Mouse (Mus musculus): ENCODE data around the gene Inpp4a. TPM values are rescaled to one million over a fixed set of nuclear protein-coding genes. Genes with fewer than 3 reads are reported as not detected.

Inpp4a gene
- total and polyA plus RNA-seq, 3 experiments, result 1.5 to 7.0 (median 4.0) TPM

DNA sequence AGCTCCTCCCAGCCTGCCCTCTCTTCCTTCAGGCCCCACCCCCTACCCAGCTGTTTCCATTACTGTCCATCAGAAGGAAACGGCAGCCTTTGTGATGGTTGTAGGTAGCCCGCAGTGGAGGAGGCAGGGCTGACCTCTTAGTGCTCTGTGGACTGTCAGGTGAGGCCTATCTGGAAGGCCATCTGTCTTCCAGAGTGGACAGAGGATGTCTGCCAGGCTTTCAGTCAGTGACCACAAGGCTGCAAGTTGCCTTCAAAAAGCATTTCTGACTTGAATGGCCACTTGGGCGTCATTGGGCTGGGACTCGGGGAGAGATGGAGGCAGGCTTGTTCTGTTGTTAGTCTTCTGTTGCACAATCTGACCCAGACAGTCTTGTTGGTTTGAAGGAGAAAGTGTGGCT is 79.9 kb downstream of the Inpp4a start:
- H3K36me3 ChIP-seq (replicated peaks in 1 of 2; ENCODE audit: control insufficient read depth in 1 of 2, insufficient read depth in 1 of 2, low read length in 1 of 2), result peaks cover 24 to 68% of the 10 kb centered on the region in 2 experiments
- DNase-seq (ENCODE audit: extremely low read depth), result no peak
- no peak overlapping the region for H3K4me3 ChIP-seq (replicated peaks in 1 of 3; ENCODE audit: low read depth in 2 of 3, low read length in 2 of 3, poor library complexity in 1 of 3)
- H3K27ac ChIP-seq (ENCODE audit: insufficient read depth, low read depth), result no peak overlapping the region
- TF ChIP-seq CHD2 (IDR thresholded peaks at IDR 0.05; ENCODE audit: low read length) (no peak), PAX5 (IDR thresholded peaks at IDR 0.05; ENCODE audit: low read length) (no peak), EP300 (IDR thresholded peaks at IDR 0.05; ENCODE audit: low read length) (no peak), UBTF (IDR thresholded peaks at IDR 0.05; ENCODE audit: low read depth, low read length) (no peak), GABPA (IDR thresholded peaks at IDR 0.05; ENCODE audit: insufficient replicate concordance, low read depth, low read length) (no peak), E2F4 (IDR thresholded peaks at IDR 0.05; ENCODE audit: insufficient replicate concordance, low read depth, low read length) (no peak), MAFK (IDR thresholded peaks at IDR 0.05; ENCODE audit: insufficient replicate concordance, low read length) (no peak), NELFE (IDR thresholded peaks at IDR 0.05; ENCODE audit: low read depth, low read length) (no peak), MAZ (IDR thresholded peaks at IDR 0.05; ENCODE audit: low read depth, low read length) (no peak), KAT2A (IDR thresholded peaks at IDR 0.05; ENCODE audit: insufficient replicate concordance, low read length) (no peak), RCOR1 (conservative IDR thresholded peaks at IDR 0.05; ENCODE audit: low read depth, low read length) (no peak), JUN (IDR thresholded peaks at IDR 0.05; ENCODE audit: insufficient read depth, low read depth, low read length) (no peak)
- peaks cover 0 to 5% of the 10 kb centered on the region in 2 experiments; a peak in 1 of 4 replicates for H3K4me1 ChIP-seq (ENCODE audit: control insufficient read depth in 1 of 2, insufficient read depth in 2 of 2)
- dilution Hi-C loops (cut with MboI; ENCODE audit: extremely low pct_ligation_motif_present, extremely low pct_unique_long_range_greater_than_20kb, low sequenced_read_pairs), result no loop called here
- in situ Hi-C loops (cut with MboI; ENCODE audit: low pct_ligation_motif_present, low pct_unique_long_range_greater_than_20kb, low sequenced_read_pairs), result no loop called here
- no peaks in the 10 kb centered on the region for H3K9me3 ChIP-seq (replicated peaks; ENCODE audit: low read length)
- H3K27me3 ChIP-seq (replicated peaks), result no peaks in the 10 kb centered on the region
- no peak overlapping the region for H3K9ac ChIP-seq (ENCODE audit: insufficient read depth, low read depth)
- H3K79me2 ChIP-seq (replicated peaks; ENCODE audit: control insufficient read depth, extremely low read depth, insufficient read depth, poor library complexity, severe bottlenecking), result no peaks in the 10 kb centered on the region
- no peak overlapping the region for H3K4me2 ChIP-seq (ENCODE audit: insufficient read depth, low read depth, poor library complexity, severe bottlenecking)

DNA sequence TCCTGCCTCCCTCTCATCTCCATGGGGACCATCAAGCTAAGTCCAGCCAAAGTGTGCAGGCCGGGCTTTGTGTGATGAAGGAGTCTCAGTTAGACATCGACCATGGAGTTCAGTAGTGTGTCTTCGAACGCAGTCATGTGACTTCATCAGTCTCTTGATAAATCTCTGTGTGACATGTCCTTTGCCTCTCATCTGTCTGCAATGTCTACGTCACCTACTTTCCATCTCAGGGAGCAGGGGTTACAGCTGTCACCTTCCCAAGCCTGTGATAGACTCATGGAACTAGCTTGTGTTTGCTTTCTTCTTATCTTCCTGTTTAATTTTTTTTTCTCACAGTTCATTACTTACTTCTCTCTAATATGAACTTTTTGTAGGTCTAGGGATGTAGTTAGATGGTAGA is 81.2 kb downstream of the Inpp4a start:
- DNase-seq (ENCODE audit: extremely low read depth), result no peak
- dilution Hi-C loops (cut with MboI; ENCODE audit: extremely low pct_ligation_motif_present, extremely low pct_unique_long_range_greater_than_20kb, low sequenced_read_pairs) (no loop called here), in situ Hi-C loops (cut with MboI; ENCODE audit: low pct_ligation_motif_present, low pct_unique_long_range_greater_than_20kb, low sequenced_read_pairs) (loop anchor here (5.0 kb wide), 1 partner anchor 94 kb away; no protein-coding TSS in a partner anchor)
- Histone ChIP-seq H3K36me3 (replicated peaks in 1 of 2; ENCODE audit: control insufficient read depth in 1 of 2, insufficient read depth in 1 of 2, low read length in 1 of 2) (peaks cover 24 to 64% of the 10 kb centered on the region in 2 experiments), H3K4me2 (ENCODE audit: insufficient read depth, low read depth, poor library complexity, severe bottlenecking) (no peak overlapping the region), H3K27me3 (replicated peaks) (no peaks in the 10 kb centered on the region), H3K9me3 (replicated peaks; ENCODE audit: low read length) (no peaks in the 10 kb centered on the region), H3K9ac (ENCODE audit: insufficient read depth, low read depth) (no peak overlapping the region), H3K79me2 (replicated peaks; ENCODE audit: control insufficient read depth, extremely low read depth, insufficient read depth, poor library complexity, severe bottlenecking) (no peaks in the 10 kb centered on the region), H3K4me1 (ENCODE audit: control insufficient read depth in 1 of 2, insufficient read depth in 2 of 2) (0 out of 4 replicates have a peak, but pooled peaks cover 0 to 4% of the 10 kb centered on the region in 2 experiments), H3K4me3 (replicated peaks in 1 of 3; ENCODE audit: low read depth in 2 of 3, low read length in 2 of 3, poor library complexity in 1 of 3) (no peak overlapping the region), H3K27ac (ENCODE audit: insufficient read depth, low read depth) (no peak overlapping the region)
- TF ChIP-seq MAFK (IDR thresholded peaks at IDR 0.05; ENCODE audit: insufficient replicate concordance, low read length) (no peak), CHD2 (IDR thresholded peaks at IDR 0.05; ENCODE audit: low read length) (no peak), POLR2AphosphoS2 (IDR thresholded peaks at IDR 0.05; ENCODE audit: low read depth, low read length) (no peak), RCOR1 (conservative IDR thresholded peaks at IDR 0.05; ENCODE audit: low read depth, low read length) (no peak), MYC (IDR thresholded peaks at IDR 0.05; ENCODE audit: low read depth, low read length) (no peak), ELF1 (IDR thresholded peaks at IDR 0.05; ENCODE audit: low read depth, low read length) (no peak)
